Mouse (Mus musculus): ENCODE data around the gene Golga7b.

Gene Golga7b

DNA sequence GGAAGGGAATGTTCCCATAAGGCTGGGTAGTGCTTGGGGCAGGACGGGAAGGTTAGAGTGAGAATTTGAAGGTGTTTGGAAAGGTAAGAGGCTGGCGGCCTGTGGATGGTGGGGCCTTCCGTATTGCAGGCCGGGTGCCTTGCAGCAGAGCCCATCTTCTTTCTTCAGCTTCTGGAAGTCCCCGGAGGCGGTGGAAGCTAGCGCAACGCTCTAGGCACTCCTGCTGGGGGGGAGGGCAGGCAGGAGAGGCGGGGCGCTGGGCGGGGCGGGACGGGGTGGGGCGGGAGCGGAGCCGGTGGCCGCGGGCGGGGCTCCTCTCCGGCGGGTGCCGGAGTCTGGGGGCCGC, 8.0 kb downstream of the Golga7b start:
- DNase-seq, result no peak

GRCm38 (mm10) chr19:42255784-42256610, 8.6 kb downstream of the Golga7b start:
- DNase-seq, result peak in 1 of 2 experiments; percentile 13

DNA sequence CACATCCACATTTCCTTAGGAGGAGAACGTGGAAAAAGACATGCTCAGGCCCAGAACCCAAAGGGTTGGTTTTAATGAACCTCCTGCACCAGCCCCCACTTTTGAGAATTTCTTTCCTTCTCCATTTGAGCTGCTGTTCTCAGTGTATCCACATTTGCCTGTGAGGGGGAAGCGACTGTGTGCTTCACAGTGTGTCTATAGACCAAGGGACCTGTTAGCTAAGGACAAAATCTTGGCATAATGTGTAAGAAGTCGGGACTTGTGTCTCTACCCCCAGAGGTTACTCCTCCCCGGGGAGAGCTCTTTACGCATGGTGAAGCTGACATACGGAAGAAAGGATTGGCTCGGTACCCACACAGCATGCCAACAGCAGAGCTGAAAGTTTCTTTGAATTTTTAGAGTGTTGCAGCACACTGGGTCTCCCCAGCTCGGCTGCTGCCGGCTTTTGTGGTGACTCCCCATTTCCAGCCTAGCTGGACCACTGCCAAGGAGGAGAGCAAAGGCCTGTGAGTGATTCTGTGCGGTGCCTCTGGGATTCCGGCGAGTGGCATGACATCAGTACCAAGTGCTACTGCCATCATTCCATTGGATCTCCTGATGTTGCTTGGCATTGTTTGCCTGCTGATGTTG, 9.4 kb downstream of the Golga7b start:
- DNase-seq, result no peak

- no peak for DNase-seq
Observed at GRCm38 (mm10) chr19:42257241-42257635, 9.9 kb downstream of the Golga7b start.

- no peak for DNase-seq
Observed at GRCm38 (mm10) chr19:42258031-42258430, 10.7 kb downstream of the Golga7b start.

- no peak for DNase-seq
Observed at GRCm38 (mm10) chr19:42258596-42258995, 11.2 kb downstream of the Golga7b start.

- DNase-seq, result no peak
Observed at GRCm38 (mm10) chr19:42260486-42260885, 13.1 kb downstream of the Golga7b start.

- DNase-seq, result no peak
Observed at GRCm38 (mm10) chr19:42263524-42263923, 16.1 kb downstream of the Golga7b start.

DNA sequence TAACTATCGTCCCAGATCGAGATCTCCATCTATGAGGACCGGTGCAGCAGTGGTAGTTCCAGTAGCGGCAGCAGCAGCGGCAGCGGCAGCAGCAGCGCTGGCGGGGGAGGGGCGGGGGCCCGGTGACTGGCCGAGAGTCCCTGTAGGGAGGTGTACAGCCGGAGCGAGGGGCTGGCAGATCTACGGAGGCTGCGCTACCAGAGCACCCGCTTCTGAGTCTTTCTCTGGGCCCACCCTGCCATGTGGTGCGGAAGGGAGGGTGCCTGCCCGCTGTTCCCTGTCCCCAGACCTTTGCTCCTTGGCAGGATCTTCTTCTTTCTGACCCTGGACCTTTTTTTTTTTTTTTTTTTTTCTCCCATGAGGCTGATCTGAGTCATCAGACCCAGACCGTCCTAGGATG, 21.0 kb downstream of the Golga7b start:
- DNase-seq, result no peak

GRCm38 (mm10) chr19:42270119-42270518, 22.7 kb downstream of the Golga7b start:
- no peak for DNase-seq

DNA sequence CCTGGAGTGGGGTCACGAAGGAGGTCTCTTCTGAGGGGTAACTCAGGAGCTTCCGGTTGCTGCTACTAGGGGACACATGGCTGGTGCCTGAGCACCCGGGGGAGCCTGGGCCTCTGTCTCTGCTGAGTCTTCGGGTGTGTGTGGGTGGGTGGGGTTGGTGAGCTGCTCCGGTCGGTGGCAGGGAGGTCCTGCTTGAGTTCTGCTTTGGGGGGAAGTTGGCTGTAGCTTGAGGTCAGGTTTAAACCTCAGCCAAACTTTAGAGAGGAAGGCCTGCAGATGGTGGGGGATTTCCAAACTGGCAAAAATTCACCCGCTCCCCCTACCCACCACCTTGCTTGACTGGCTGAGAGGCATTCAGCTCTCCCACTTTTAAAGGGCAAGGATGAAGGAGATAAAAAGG, 23.8 kb downstream of the Golga7b start:
- no peak for DNase-seq

GRCm38 (mm10) chr19:42272003-42272963, 24.9 kb downstream of the Golga7b start:
- peak; percentile 18 to 69 for DNase-seq

DNA sequence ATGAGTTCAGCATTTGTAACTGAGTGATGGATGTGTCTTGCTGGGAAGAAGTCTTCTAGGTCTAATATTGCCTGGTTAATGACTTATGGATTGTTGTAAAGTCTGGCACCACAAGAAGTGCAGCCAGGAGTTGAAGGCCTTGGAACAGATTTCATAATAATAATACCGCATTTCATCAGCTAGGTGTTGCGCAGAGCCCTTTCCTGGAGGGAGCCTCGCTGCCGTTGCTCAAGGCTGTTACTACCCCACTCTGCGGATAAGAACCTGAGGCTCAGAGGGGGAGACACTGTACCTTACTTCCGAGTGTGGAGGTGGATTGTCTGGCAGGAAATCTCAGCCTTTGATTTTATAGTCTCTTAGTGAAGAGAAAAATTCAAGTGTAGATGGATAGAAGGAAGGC, 29.9 kb downstream of the Golga7b start:
- DNase-seq, result no peak

- no peak for DNase-seq
Observed at GRCm38 (mm10) chr19:42278461-42278860, 31.1 kb downstream of the Golga7b start.

- no peak for DNase-seq
Observed at GRCm38 (mm10) chr19:42279611-42280010, 32.2 kb downstream of the Golga7b start.

- no peak for DNase-seq
Observed at GRCm38 (mm10) chr19:42284178-42284577, 36.8 kb downstream of the Golga7b start.

- DNase-seq, result no peak
Observed at GRCm38 (mm10) chr19:42288361-42288760, 41.0 kb downstream of the Golga7b start.

DNA sequence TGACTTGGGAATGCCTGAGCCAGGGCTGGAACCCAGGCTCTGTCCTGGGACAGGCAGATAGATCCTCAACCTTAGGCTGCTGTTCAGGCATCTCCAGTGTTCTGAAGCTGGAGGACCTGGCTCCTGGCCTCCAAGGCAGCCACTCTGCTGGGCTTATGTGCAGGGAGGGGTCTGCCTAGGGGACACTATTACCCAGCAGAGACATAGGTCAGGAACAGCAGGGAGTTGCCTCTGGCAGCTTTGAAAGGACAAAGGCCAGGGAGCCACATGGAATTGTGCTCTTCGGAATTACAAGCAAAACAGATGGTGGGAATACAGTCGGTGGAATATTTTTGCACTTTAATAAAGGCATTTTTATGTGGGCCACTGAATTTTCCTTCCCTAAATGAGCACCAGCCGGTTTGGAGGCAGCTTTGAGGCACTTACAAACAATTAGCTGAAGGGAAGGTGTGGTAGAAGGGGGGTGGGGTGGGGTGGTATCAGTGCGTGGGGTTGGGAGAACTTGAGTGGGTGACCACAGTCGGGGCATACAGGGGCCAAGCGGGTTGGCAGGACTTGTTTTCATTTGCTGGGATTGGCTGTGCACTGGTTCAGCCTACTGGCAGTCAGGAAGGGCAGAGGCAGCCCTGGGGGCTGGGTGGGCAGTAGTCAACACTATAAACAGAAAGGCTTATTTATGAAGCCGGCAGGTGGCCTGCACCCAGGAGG, 43.7 kb downstream of the Golga7b start:
- no peak for DNase-seq

- no peak for DNase-seq
Observed at GRCm38 (mm10) chr19:42292106-42292505, 44.7 kb downstream of the Golga7b start.

DNA sequence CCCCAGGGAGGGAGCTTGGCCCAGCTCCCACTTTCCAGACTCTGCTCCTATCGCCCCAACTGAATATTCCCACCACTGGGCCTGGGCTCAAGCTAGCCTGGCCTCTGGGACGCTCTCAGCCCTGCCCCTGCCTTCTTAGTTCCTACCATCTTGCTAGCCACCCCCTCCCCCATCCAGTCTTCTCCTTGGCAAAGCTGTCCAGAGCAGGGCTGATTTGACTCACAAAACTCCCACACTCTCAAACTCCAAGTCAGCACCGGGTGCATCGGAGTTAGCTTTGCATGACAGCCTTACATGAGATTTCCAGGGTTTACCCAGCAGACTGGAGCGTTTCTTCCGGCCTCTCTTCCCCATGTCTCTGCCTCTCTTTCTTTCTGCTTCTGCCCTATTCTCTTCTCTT, 45.8 kb downstream of the Golga7b start:
- no peak for DNase-seq

DNA sequence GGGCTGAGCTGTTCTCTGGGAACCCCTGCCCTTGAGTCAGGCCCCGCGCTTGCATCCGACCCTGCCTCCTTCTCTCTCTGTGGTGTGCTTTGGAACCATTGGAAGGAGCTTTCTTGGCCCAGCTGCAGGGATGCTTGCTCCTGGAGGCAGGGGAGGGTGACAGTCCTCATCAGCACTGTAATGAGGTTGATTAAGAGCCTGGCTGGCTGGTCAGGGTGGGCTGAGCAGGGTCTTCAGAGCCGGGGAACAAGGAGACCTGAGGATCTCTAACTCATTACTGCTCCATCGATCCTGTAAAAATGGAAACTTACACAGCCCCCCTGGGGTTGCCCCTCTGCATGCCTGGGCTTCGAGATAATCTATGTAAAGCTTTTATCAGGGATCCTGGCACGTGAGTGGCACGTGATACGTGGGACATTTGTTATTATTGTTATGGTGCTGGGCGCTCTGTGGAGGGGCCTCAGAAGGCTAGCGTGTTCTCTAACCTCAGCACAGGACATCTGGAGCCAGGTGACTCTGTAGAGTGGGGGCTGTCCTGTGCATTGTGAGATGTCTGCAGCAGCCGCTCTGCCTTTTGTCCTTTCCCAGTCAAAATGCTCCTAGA, 55.9 kb downstream of the Golga7b start:
- no peak for DNase-seq

DNA sequence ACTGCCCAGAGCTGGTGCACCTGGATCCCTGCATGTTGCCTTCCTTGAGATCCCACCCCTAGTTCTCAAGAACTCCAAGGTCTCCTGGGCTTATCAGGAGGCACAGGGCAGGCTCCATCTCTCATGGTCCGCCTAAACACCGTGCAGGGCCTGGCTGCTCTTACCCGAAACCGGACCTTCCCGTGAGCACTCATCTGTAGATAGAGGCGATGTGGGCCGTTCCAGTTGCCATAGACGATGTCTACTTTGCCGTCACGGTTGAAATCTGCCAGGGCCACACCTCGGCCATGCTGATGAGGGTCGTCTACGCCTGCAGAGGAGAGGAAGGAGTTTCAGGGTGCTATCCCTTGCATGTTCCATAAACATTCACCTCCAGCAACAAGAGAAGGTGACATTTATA, 57.1 kb downstream of the Golga7b start:
- DNase-seq, result no peak

All from spleen, adult 18-20 months (tissue).